Mouse (Mus musculus) left cerebral cortex, adult 9 months (tissue): Measurements from ENCODE around the gene Ptms.

Experiments used
- DNase-seq, 2 experiments: peaks; one replicate each; pipeline ENCODE4 v3.0.0; 2022; ENCODE audit warnings: low spot score in 2 of 2

Ptms gene

GRCm38 (mm10) chr6:124930231-124930630 lies 10.3 kb upstream of the Ptms start:
- DNase-seq: no peak

- DNase-seq: no peak
Observed at GRCm38 (mm10) chr6:124925941-124926340, 6.0 kb upstream of the Ptms start.

GRCm38 (mm10) chr6:124925173-124925793 lies 5.4 kb upstream of the Ptms start:
- no peak for DNase-seq

- no peak for DNase-seq
Observed at GRCm38 (mm10) chr6:124921539-124921938, 1.6 kb upstream of the Ptms start.

GRCm38 (mm10) chr6:124920318-124921085 lies 599 bp upstream of the Ptms start:
- DNase-seq: no peak

GRCm38 (mm10) chr6:124918890-124919627 lies 844 bp downstream of the Ptms start:
- no peak for DNase-seq

- no peak for DNase-seq
Observed at GRCm38 (mm10) chr6:124918331-124918690, 1.6 kb downstream of the Ptms start.

- DNase-seq: peak; percentile 90 to 92
Observed at GRCm38 (mm10) chr6:124917518-124918330, 2.2 kb downstream of the Ptms start.

GRCm38 (mm10) chr6:124916695-124917517 lies 3.0 kb downstream of the Ptms start:
- peak in 1 of 2 experiments; percentile 87 for DNase-seq

- peak; percentile 80 to 85 for DNase-seq
Observed at GRCm38 (mm10) chr6:124915942-124916694, 3.8 kb downstream of the Ptms start.

- no peak for DNase-seq
Observed at GRCm38 (mm10) chr6:124915160-124915941, 4.6 kb downstream of the Ptms start.

- DNase-seq: no peak
Observed at GRCm38 (mm10) chr6:124914511-124914910, 5.4 kb downstream of the Ptms start.

GRCm38 (mm10) chr6:124913721-124914285 lies 6.1 kb downstream of the Ptms start:
- no peak for DNase-seq

- DNase-seq: no peak
Observed at GRCm38 (mm10) chr6:124913214-124913613, 6.7 kb downstream of the Ptms start.

GRCm38 (mm10) chr6:124911533-124912218 lies 8.2 kb downstream of the Ptms start, which contains the start of gene Lag3:
TSS of gene Lag3 (minus strand) at chr6:124911705.
- no peak for DNase-seq

- DNase-seq: no peak
Observed at GRCm38 (mm10) chr6:124910032-124910431, 9.9 kb downstream of the Ptms start.

- no peak for DNase-seq
Observed at GRCm38 (mm10) chr6:124907767-124908166, 12.1 kb downstream of the Ptms start.
